Mouse (Mus musculus): ENCODE data around the gene C9orf72.

DNA sequence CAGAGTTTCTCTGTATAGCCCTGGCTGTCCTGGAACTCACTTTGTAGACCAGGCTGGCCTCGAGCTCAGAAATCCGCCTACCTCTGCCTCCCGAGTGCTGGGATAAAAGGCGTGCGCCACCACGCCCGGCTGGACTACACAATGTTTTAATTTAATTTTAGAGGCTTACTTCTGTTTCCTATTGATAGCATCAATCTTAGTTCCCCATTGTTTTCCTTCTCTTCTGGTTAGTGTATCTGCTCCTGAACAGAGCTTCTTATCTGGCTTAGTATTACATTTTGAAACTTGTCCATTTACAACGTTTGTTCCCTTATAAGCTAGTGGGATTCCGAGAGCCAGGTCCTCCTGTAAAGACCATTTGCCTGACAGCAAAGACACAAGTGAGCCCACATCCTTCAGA is 33.0 kb upstream of the C9orf72 start:
- TF ChIP-seq CTCF (IDR thresholded peaks at IDR 0.05; ENCODE audit: borderline replicate concordance, insufficient read depth, low read depth, low read length) (no peak), POLR2A (IDR thresholded peaks at IDR 0.05; ENCODE audit: borderline replicate concordance, insufficient read depth, low read length) (no peak)

Measured in cerebellum, adult 2 months (tissue).